Mouse (Mus musculus) layer of hippocampus, postnatal 10 days (tissue): ENCODE data around the gene Dupd1. TPM values are rescaled to one million over a fixed set of nuclear protein-coding genes. Genes with fewer than 3 reads are reported as not detected.

Experiments used
- DNase-seq, 2 experiments: peaks; one replicate each; pipeline ENCODE4 v3.0.0; 2021; ENCODE audit warnings: low spot score in 2 of 2
- long read RNA-seq: library from polyadenylated mRNA; stranded (forward); transcript quantifications from one replicate; pipeline ENCODE4 v2.0.0, GENCODE M21; 2023
- total RNA-seq, 2 experiments: library from RNA; stranded (reverse); gene quantifications; 2 replicates each; pipeline ENCODE4 v1.2.3; 2021

Gene Dupd1
- total RNA-seq, result under 1 TPM; 0.29 to 0.53 TPM
- long read RNA-seq, partial matches to known transcripts, result 0 of 2 reads
- long read RNA-seq, other reads (novel, unspliced or antisense), result 2 of 2 reads

GRCm38 (mm10) chr14:21714486-21714885, at the start of gene Dupd1:
TSS of gene Dupd1 (minus strand) at chr14:21714576.
- DNase-seq, result no peak

DNA sequence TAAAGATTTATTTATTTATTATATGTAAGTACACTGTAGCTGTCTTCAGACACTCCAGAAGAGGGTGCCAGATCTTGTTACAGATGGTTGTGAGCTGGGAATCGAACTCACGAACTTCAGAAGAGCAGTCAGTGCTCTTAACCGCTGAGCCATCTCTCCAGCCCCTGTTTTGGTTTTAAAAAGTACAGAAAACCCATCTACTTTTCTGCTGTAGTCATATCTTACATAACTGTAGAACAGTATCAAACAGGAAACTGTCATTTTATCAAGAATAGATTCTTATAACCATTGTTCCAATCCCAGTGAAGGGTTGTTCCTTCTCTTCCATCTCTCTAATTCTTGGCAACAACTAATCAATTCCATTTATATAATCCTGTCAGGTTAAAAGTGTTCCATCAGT, 49.4 kb upstream of the Dupd1 start:
- DNase-seq, result no peak

DNA sequence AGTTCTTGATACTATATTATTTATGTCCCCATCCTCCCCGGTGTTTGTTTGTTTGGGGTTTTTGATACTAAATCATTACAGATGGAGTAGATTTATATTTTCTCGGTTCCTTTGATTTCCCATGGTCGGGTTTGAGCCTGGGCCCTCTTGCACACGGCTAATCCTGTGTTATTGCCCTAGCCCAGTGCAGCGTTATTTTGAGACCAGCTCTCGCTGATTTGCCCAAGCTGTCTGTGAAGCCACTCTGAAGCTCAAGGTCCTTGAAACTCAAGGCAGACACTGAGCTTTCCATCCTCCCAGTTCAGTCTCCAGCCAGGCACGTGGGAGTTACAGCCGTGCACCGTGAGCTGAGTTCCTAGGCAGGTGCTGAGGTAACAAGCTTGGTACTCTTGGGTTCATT, 47.2 kb upstream of the Dupd1 start:
- no peak for DNase-seq

DNA sequence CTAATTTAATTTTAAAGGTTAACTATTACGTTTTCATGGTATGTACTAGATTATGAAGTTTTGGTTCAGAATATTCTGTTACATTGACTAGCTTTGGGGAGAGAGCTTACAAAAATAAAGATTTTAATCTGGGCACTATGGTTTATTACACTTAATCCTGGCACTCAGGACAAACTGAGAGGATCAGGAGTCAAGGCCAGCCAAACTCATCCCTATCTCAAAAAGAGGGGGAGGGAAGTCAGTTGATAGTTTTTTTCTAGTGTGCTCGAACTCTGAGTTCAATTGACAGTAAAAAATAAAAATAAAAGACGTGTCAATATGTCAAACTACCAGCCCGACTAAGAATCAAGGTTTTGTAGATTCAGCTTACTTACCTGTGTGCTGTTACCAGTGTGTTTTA, 39.0 kb upstream of the Dupd1 start:
- no peak for DNase-seq

GRCm38 (mm10) chr14:21752411-21752810, 38.0 kb upstream of the Dupd1 start:
- DNase-seq, result no peak

GRCm38 (mm10) chr14:21750881-21751542, 36.6 kb upstream of the Dupd1 start, which contains the start of gene Dusp13:
TSS of gene Dusp13 (minus strand) at chr14:21751181.
- DNase-seq, result peak; percentile 63 to 70

DNA sequence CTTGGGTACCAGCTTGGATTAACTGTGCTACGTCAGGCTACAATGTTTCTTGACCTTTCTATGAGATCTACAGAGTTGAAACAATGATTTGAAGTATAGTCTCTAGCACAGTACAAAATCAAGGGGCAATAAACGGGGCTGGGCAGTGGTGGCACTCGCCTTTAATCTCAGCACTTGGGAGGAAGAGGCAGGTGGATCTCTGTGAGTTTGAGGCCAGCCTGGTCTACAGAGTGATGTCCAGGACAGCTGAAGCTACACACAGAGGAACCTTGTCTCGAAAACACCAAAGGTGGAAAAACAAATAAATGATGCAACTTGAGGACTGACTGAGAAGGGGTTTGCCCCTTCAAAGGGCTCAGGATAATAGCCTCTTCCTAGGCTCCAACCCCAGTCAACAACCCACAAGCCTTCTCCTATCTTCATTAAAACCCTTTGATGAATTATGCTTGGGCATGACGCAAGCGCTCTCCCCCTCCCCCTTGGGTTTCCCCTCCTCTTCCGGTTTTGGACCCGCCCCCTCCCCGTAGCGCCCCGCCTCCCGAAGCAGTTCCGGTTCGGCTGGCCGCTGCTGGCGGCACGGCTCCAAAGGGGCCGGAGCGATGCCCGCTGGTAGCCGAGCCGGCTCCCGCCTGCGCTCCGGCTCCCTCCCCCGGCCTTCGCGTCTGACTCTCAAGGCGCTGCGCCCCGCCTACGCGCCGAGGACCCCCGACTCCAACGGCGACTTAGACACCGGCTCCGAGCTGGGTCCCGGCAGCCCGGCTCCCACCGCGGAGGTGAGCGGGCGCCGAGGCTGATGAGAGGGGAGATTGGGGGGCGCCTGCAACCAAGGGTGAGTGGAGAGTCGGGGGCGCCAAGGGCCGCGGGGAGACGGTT, 35.9 kb upstream of the Dupd1 start, which contains the start of gene Samd8:
Gene Samd8 (plus strand): TSS at position 524 of the 873 bp plus-strand sequence.
- DNase-seq, result peak; percentile 82 to 90

DNA sequence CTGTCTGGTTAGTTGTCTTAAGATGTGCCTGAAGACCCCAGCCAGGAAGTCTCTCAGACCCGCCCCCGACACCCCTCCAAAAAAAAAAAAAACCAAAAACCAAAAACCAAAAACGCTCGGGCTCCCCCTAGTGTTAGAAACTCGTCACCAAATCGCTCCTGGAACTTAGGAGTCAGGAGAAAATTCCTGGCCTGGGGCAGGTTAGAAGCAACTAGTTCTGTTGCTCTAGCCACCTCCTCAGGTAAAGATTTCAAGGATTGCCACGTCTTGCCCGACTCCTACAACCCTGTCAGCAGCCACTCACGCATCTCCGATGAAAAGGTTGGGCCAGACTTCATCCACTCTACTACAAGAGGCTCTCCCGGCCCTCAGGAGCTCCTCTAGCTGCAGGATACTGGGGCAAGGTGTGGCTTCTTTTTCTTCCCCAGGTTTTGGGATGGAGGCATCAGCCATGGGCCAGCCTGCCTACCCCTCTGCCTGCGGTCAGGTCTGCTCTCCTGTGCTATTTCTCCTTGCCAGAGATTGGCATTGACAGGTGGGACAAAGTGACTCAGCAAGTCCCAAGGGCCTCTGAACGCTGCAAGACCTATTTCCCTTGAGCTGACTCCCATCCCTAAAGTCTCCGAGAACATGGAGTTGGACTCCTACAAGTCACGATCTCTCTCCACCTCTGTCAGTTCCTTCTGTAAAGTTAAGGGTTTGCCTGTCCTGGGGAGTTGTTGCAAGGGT, 33.9 kb upstream of the Dupd1 start:
- peak; percentile 68 to 70 for DNase-seq

DNA sequence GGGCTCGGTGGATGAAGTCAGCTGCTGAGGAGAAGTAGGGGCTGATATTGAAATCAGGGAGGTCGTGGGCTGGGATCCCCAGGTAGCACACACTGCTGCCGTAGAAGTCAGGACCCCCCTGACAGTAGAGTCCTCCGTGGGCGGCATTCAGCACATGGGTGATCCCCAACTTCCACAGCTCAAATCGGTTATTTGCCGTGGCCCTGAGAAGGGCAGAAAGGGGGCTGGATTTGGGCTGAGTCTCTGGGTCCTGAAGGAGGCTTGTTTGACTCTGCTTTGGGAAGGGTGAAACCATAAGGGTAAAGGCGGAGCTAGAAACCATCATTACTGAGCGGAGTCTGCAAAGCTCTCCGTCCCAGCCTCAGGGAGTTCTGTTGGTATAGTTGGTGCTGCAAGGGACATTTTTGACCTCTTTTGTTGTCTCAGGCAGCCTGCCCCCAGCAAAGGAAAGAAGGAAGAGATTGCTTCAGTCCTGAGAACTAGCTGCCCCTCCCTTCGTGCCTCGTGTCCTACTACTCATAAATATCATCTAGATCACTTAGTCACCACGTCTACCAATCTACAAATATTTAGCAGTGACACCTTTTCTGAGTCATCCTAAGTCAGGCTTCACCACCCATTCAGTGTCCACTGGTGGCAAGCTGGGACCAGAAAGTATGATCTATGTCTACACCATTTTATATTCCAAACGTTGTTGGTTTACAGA, 33.2 kb upstream of the Dupd1 start:
- no peak for DNase-seq

- no peak for DNase-seq
These were observed 32.5 kb upstream of the Dupd1 start for GRCm38 (mm10) chr14:21746846-21747245.

- no peak for DNase-seq
These were observed 31.9 kb upstream of the Dupd1 start for GRCm38 (mm10) chr14:21746251-21746650.

GRCm38 (mm10) chr14:21745149-21745548, 30.8 kb upstream of the Dupd1 start:
- DNase-seq, result no peak

DNA sequence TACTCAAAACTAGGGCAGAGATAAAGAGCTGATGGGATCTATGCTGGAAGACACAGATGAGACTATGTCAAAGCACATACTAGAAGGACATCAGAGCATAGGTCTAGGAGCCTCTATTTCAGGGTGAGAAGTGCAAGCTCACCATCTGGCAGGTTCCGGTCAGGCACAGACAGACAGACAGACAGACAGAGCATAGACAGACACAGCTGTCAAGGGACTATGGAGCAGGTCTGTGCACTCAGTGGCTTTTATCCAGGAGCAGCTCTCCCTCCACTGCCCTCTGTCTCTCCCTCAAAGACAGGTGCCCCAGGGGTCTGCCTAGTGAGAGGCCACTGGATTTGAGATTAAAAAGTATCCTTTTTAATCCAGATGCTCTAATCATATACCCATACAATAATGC, 29.8 kb upstream of the Dupd1 start:
- no peak for DNase-seq

- DNase-seq, result no peak
These were observed 28.1 kb upstream of the Dupd1 start for GRCm38 (mm10) chr14:21742441-21742840.

GRCm38 (mm10) chr14:21741786-21742185, 27.4 kb upstream of the Dupd1 start:
- DNase-seq, result peak; percentile 93 to 94

DNA sequence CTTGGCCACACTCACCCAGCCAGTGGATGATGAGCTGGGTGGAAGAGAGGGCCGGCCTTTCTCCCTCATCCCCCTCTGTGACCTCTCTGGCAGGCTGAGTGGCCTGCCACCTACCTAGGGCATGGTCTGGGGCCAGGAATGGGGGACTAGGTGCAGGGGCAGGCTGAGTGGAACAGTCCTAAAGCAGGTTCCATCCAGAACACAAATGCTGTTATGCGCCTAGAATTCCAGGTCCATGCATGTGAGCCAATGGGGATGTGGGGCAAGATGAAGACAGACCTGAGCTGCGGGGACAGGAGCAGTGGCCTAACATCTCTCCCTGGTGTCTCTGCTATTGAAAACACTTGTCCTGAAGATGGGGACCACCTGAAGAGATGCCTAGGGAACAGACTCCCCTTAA, 26.9 kb upstream of the Dupd1 start:
- DNase-seq, result no peak

DNA sequence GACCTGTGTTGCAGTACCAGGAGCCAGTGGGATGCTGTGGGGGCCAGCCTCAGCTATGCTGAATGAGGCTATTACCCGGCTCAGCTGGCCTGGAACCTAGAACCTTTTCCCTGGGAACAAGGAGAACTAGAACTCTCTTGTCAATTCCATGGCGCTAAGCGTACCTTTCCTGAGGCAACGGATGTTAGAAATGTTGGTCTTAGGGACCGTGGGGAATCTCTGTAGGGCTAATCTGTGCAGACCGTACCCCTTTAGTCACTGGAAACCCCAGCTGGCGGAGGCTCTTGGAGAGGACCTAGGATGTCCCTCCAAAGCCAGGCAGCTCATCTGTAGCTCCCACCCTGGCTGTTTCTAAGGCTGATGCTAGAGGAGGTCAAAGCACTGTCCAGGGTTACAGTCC, 26.0 kb upstream of the Dupd1 start:
- no peak for DNase-seq

GRCm38 (mm10) chr14:21733131-21733905, 18.9 kb upstream of the Dupd1 start:
- no peak for DNase-seq

- no peak for DNase-seq
These were observed 15.6 kb upstream of the Dupd1 start for GRCm38 (mm10) chr14:21729936-21730335.
